Mouse (Mus musculus): ENCODE measurements around the gene Ntmt1.

GRCm38 (mm10) chr2:30777266-30777665, 30.4 kb upstream of the Ntmt1 start:
- TF ChIP-seq GATA1 (IDR thresholded peaks at IDR 0.05; ENCODE audit: borderline replicate concordance, low read length) (no peak), FLI1 (IDR thresholded peaks at IDR 0.05; ENCODE audit: low read length) (no peak)
